Mouse (Mus musculus) v-Abl transformed pro-B cells (cell line): Measurements from ENCODE around the gene Prkra.

Source experiments
- in situ Hi-C, 2 experiments: fragments of 400-800 bp; cut with MboI; formaldehyde crosslinking; loops; one replicate each; pipeline ENCODE4 v1.15.1; 2025; ENCODE audit not compliant: unreplicated experiment in 2 of 2

Prkra gene

GRCm38 (mm10) chr2:76597521-76597920 lies 50.3 kb downstream of the Prkra start:
- in situ Hi-C loops, result no loop called here

- in situ Hi-C loops, result no loop called here
Measured at GRCm38 (mm10) chr2:76592401-76592924, 55.4 kb downstream of the Prkra start.

- in situ Hi-C loops, result no loop called here
Measured at GRCm38 (mm10) chr2:76590221-76590620, 57.6 kb downstream of the Prkra start.

GRCm38 (mm10) chr2:76586906-76587305 lies 60.9 kb downstream of the Prkra start:
- in situ Hi-C loops, result no loop called here

- in situ Hi-C loops, result no loop called here
Measured at GRCm38 (mm10) chr2:76585090-76585489, 62.7 kb downstream of the Prkra start.
